Mouse (Mus musculus) ES-Bruce4 (cell line): ENCODE measurements around the gene C1qtnf1. TPM values are rescaled to one million over a fixed set of nuclear protein-coding genes. Genes with fewer than 3 reads are reported as not detected.
A peak's percentile ranks its signal among the peaks of the same experiment; 100 is the strongest.

ENCODE experiments used
- H3K27ac ChIP-seq: 2 replicates; pipeline ENCODE4 v1.5.1; 2012; ENCODE audit warnings: low read length, inconsistent platforms; ENCODE audit not compliant: insufficient read depth
- H3K27me3 ChIP-seq: 2 replicates; pipeline ENCODE4 v1.6.1; 2012; ENCODE audit warnings: mild to moderate bottlenecking, low read length, inconsistent platforms; ENCODE audit not compliant: control insufficient read depth, poor library complexity, insufficient read depth, severe bottlenecking
- H3K36me3 ChIP-seq: 2 replicates; pipeline ENCODE4 v1.6.1; 2012; ENCODE audit warnings: inconsistent platforms, mild to moderate bottlenecking, low read length, moderate library complexity; ENCODE audit not compliant: control insufficient read depth, poor library complexity, insufficient read depth, severe bottlenecking
- H3K4me1 ChIP-seq: one replicate; pipeline ENCODE4 v1.8.1; 2011; ENCODE audit warnings: low read length; ENCODE audit not compliant: control insufficient read depth, insufficient read depth
- H3K4me3 ChIP-seq: 2 replicates; pipeline ENCODE4 v1.5.1; 2011; ENCODE audit warnings: low read depth, mild to moderate bottlenecking, low read length
- H3K9ac ChIP-seq: 2 replicates; pipeline ENCODE4 v1.6.1; 2012; ENCODE audit warnings: low read depth, mild to moderate bottlenecking, inconsistent platforms; ENCODE audit not compliant: poor library complexity, severe bottlenecking
- H3K9me3 ChIP-seq: replicated peaks from 2 replicates; pipeline ENCODE4 v1.6.1; 2012; ENCODE audit warnings: mild to moderate bottlenecking, low read length, inconsistent platforms; ENCODE audit not compliant: control insufficient read depth, poor library complexity, insufficient read depth, severe bottlenecking
- CTCF ChIP-seq: IDR thresholded peaks from one replicate; pipeline ENCODE4 v1.8.1; 2011; ENCODE audit warnings: low read depth, low read length
- EP300 ChIP-seq: IDR thresholded peaks from 2 replicates; pipeline ENCODE4 v1.6.1; 2011; ENCODE audit warnings: low read depth, low read length; ENCODE audit not compliant: insufficient read depth
- POLR2A ChIP-seq: IDR thresholded peaks from one replicate; pipeline ENCODE4 v1.8.1; 2011; ENCODE audit warnings: low read length; ENCODE audit not compliant: insufficient read depth
- polyA plus RNA-seq: library from polyadenylated mRNA; stranded (reverse); fragments of >200 nt; gene quantifications from 2 replicates; pipeline ENCODE4 v1.2.4, GENCODE M21; 2011; ENCODE audit warnings: low read depth; ENCODE audit not compliant: missing spikeins, insufficient read depth, insufficient read length

C1qtnf1 gene
- polyA plus RNA-seq, 1 experiment = 2.4 TPM

DNA sequence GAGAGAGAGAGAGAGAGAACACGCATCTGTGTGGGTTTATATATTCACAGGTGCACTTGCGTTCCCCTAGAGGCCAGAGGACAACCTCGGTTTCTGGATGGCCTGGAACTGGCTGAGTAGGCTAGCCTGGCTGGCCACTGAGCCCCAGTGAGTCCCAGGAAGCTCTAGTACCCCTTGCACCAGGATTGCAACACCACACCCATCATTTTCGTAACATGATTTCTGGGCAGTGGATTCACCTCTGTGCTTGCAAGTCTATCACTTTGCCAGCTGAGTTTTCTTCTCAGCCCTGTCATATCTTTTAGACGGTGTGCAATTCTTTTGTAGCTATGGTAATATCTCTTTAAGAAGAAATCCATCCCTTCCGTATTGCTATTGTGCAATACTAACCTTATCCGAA, 7.7 kb upstream of the C1qtnf1 start:
- H3K27me3 ChIP-seq = no peaks in the 10 kb centered on the region
- no peaks in the 10 kb centered on the region for H3K36me3 ChIP-seq
- no peaks in the 10 kb centered on the region for H3K9me3 ChIP-seq
- no peak overlapping the region for H3K27ac ChIP-seq
- TF ChIP-seq CTCF (no peak), EP300 (no peak), POLR2A (no peak)
- H3K4me3 ChIP-seq = no peak overlapping the region
- H3K9ac ChIP-seq = no peak overlapping the region
- H3K4me1 ChIP-seq = peaks cover 2% of the 10 kb centered on the region

DNA sequence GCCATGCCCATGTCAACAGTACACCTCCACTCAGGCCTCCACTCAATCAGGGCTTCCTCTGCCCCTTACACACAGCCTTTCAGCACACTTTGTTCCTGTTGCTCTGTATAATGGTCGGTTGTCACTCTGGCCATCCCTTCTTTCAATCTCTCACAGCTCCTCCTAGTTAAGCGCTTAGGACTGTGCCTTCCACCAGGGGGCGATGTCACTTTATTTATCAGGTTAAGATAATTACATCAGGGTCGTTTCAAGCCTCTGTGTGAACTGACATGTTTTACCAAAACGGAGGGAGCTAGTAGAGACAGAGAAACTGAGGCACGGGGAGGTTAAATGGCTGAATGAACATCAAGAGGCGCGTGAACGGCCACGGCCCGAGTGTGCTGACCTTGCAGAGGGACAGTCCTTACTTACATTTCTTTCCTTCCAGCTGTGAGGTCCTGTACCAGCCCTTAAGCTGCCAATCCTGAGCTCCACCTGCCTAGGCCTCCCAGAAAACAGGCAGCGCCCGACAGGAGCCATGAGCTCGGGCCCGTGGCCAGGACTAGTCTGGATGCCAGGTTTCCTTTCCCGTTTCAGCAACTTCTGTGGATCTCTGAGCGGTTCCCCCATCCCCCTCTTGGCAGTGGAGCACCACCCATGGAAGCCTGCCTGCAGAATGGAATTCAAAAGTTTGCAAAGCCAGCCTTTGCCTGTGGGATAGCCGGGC, 4.6 kb upstream of the C1qtnf1 start:
- Histone ChIP-seq H3K4me3 (no peak overlapping the region), H3K27me3 (no peaks in the 10 kb centered on the region), H3K9me3 (no peaks in the 10 kb centered on the region), H3K27ac (no peak overlapping the region), H3K4me1 (no peaks in the 10 kb centered on the region), H3K36me3 (no peaks in the 10 kb centered on the region), H3K9ac (no peak overlapping the region)
- peak; percentile 24 for TF ChIP-seq CTCF
- no peak for TF ChIP-seq POLR2A
- no peak for TF ChIP-seq EP300

- no peaks in the 10 kb centered on the region for H3K9me3 ChIP-seq
- H3K27me3 ChIP-seq = no peaks in the 10 kb centered on the region
- TF ChIP-seq CTCF = no peak
- TF ChIP-seq POLR2A = no peak
- no peak for TF ChIP-seq EP300
- no peak overlapping the region for H3K27ac ChIP-seq
- peaks cover 4% of the 10 kb centered on the region for H3K4me1 ChIP-seq
- H3K36me3 ChIP-seq = no peaks in the 10 kb centered on the region
- no peak overlapping the region for H3K9ac ChIP-seq
- no peak overlapping the region for H3K4me3 ChIP-seq
These were observed 3.2 kb upstream of the C1qtnf1 start for GRCm38 (mm10) chr11:118424621-118425335.

DNA sequence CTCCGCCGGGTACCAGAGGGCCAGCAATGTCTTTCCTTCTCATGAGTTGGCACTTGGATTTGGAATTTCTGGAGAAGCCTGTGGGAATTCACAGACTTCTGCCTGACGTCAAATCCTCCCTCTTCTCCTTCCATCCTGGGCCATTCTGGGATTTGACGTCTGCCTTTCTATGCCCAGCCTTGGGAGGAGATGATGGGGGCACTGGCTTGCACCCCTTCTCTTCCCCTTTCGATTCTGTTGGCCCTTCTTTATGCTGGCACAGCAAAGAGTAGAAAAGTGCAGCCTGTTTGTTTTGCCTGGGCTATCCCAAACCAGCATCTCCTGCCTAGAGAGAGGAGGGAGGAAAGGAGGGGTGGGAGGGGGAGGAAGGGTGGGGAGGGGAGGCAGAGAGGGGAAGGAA, 1.2 kb upstream of the C1qtnf1 start:
- no peak for TF ChIP-seq POLR2A
- no peak for TF ChIP-seq EP300
- no peak for TF ChIP-seq CTCF
- no peak overlapping the region for H3K27ac ChIP-seq
- no peaks in the 10 kb centered on the region for H3K27me3 ChIP-seq
- H3K9me3 ChIP-seq = no peaks in the 10 kb centered on the region
- peaks cover 4% of the 10 kb centered on the region for H3K4me1 ChIP-seq
- H3K9ac ChIP-seq = no peak overlapping the region
- no peak overlapping the region for H3K4me3 ChIP-seq
- H3K36me3 ChIP-seq = no peaks in the 10 kb centered on the region

GRCm38 (mm10) chr11:118427266-118427779, 680 bp upstream of the C1qtnf1 start:
- H3K4me3 ChIP-seq = no peak overlapping the region
- no peak overlapping the region for H3K9ac ChIP-seq
- H3K4me1 ChIP-seq = peaks cover 4% of the 10 kb centered on the region
- H3K27me3 ChIP-seq = no peaks in the 10 kb centered on the region
- H3K27ac ChIP-seq = no peak overlapping the region
- H3K9me3 ChIP-seq = no peaks in the 10 kb centered on the region
- H3K36me3 ChIP-seq = no peaks in the 10 kb centered on the region
- TF ChIP-seq CTCF (no peak), EP300 (no peak), POLR2A (no peak)

DNA sequence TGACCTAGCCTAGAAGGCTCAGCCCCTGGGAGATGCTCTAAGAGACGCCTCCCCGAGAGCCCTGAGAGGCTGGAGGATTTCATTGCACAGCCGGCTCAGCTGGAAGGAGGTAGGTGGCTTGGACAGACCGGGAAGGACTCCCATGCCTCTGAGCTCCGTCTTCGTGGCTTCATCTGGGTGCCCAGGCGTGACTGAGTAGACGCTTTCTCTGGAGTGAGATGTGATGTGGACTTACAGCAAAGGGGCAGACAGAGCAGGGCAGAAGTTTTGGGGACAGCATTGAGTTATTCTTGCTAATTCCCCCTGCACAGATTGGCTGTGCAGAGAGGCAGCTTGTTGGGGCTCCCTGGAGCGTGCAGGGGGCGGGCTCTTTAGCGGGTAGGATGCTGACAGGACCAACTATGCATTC, 461 bp downstream of the C1qtnf1 start:
- no peak overlapping the region for H3K27ac ChIP-seq
- TF ChIP-seq CTCF = no peak
- no peak for TF ChIP-seq EP300
- TF ChIP-seq POLR2A = no peak
- no peaks in the 10 kb centered on the region for H3K9me3 ChIP-seq
- H3K4me3 ChIP-seq = no peak overlapping the region
- peaks cover 4% of the 10 kb centered on the region for H3K4me1 ChIP-seq
- no peak overlapping the region for H3K9ac ChIP-seq
- H3K27me3 ChIP-seq = no peaks in the 10 kb centered on the region
- H3K36me3 ChIP-seq = no peaks in the 10 kb centered on the region
